Mouse (Mus musculus): ENCODE results near the gene Sncb. TPM values are rescaled to one million over a fixed set of nuclear protein-coding genes. Genes with fewer than 3 reads are reported as not detected.
A peak's percentile ranks its signal among the peaks of the same experiment; 100 is the strongest.

Sncb gene
- polyA plus RNA-seq, 1 experiment from 2014 or later, result not detected

- WGBS, result 70% methylated on average over 10 of the region's 10 CpGs
- Histone ChIP-seq H3K36me3 (ENCODE audit: control insufficient read depth, insufficient read depth, low read length) (no peaks in the 10 kb centered on the region), H3K27ac (ENCODE audit: low read depth, low read length) (no peak overlapping the region), H3K27me3 (ENCODE audit: control insufficient read depth, insufficient read depth, low read length) (peaks cover 4% of the 10 kb centered on the region; the same call in 1 of the 2 replicates), H3K9ac (ENCODE audit: low read depth, low read length) (no peak overlapping the region), H3K9me3 (ENCODE audit: control insufficient read depth, low read length) (no peaks in the 10 kb centered on the region), H3K4me2 (replicated peaks; ENCODE audit: low read depth, low read length) (no peak overlapping the region), H3K4me3 (ENCODE audit: low read length) (no peak overlapping the region), H3K4me1 (ENCODE audit: control insufficient read depth, insufficient read depth, low read length) (no peaks in the 10 kb centered on the region)
- no peak for ATAC-seq (ENCODE audit: low FRiP score, low TSS enrichment)
Observed at GRCm38 (mm10) chr13:54798740-54799139, 32.3 kb upstream of the Sncb start.

- no peaks in the 10 kb centered on the region for H3K36me3 ChIP-seq (ENCODE audit: control insufficient read depth, insufficient read depth, low read length)
- no peaks in the 10 kb centered on the region for H3K9me3 ChIP-seq (ENCODE audit: control insufficient read depth, low read length)
- no peak overlapping the region for H3K27ac ChIP-seq (ENCODE audit: low read depth, low read length)
- H3K4me3 ChIP-seq (ENCODE audit: low read length), result no peak overlapping the region
- H3K27me3 ChIP-seq (ENCODE audit: control insufficient read depth, insufficient read depth, low read length), result peaks cover 4% of the 10 kb centered on the region; the same call in 1 of the 2 replicates
- no peak overlapping the region for H3K4me2 ChIP-seq (replicated peaks; ENCODE audit: low read depth, low read length)
- ATAC-seq (ENCODE audit: low FRiP score, low TSS enrichment), result no peak
- 75% methylated on average over 16 of the region's 16 CpGs for WGBS
- H3K9ac ChIP-seq (ENCODE audit: low read depth, low read length), result no peak overlapping the region
- no peaks in the 10 kb centered on the region for H3K4me1 ChIP-seq (ENCODE audit: control insufficient read depth, insufficient read depth, low read length)
Observed at GRCm38 (mm10) chr13:54797861-54798643, 31.7 kb upstream of the Sncb start.

GRCm38 (mm10) chr13:54797356-54797755, 31.0 kb upstream of the Sncb start:
- H3K9ac ChIP-seq (ENCODE audit: low read depth, low read length), result no peak overlapping the region
- H3K9me3 ChIP-seq (ENCODE audit: control insufficient read depth, low read length), result no peaks in the 10 kb centered on the region
- ATAC-seq (ENCODE audit: low FRiP score, low TSS enrichment), result no peak
- 33% methylated on average over 4 of the region's 4 CpGs for WGBS
- no peaks in the 10 kb centered on the region for H3K4me1 ChIP-seq (ENCODE audit: control insufficient read depth, insufficient read depth, low read length)
- H3K36me3 ChIP-seq (ENCODE audit: control insufficient read depth, insufficient read depth, low read length), result no peaks in the 10 kb centered on the region
- H3K4me2 ChIP-seq (replicated peaks; ENCODE audit: low read depth, low read length), result no peak overlapping the region
- no peak overlapping the region for H3K27ac ChIP-seq (ENCODE audit: low read depth, low read length)
- H3K4me3 ChIP-seq (ENCODE audit: low read length), result no peak overlapping the region
- peaks cover 6% of the 10 kb centered on the region for H3K27me3 ChIP-seq (ENCODE audit: control insufficient read depth, insufficient read depth, low read length)

- no peak overlapping the region for H3K9ac ChIP-seq (ENCODE audit: low read depth, low read length)
- H3K4me1 ChIP-seq (ENCODE audit: control insufficient read depth, insufficient read depth, low read length), result peaks cover 3% of the 10 kb centered on the region; the same call in 1 of the 2 replicates
- H3K4me3 ChIP-seq (ENCODE audit: low read length), result no peak overlapping the region
- H3K4me2 ChIP-seq (replicated peaks; ENCODE audit: low read depth, low read length), result no peak overlapping the region
- no peak for ATAC-seq (ENCODE audit: low FRiP score, low TSS enrichment)
- H3K9me3 ChIP-seq (ENCODE audit: control insufficient read depth, low read length), result no peaks in the 10 kb centered on the region
- WGBS, result 53% methylated on average over 5 of the region's 5 CpGs
- no peaks in the 10 kb centered on the region for H3K36me3 ChIP-seq (ENCODE audit: control insufficient read depth, insufficient read depth, low read length)
- no peak overlapping the region for H3K27ac ChIP-seq (ENCODE audit: low read depth, low read length)
- H3K27me3 ChIP-seq (ENCODE audit: control insufficient read depth, insufficient read depth, low read length), result peaks cover 13% of the 10 kb centered on the region
Observed at GRCm38 (mm10) chr13:54794843-54795242, 28.4 kb upstream of the Sncb start.

- H3K4me3 ChIP-seq (ENCODE audit: low read length), result no peak overlapping the region
- H3K9me3 ChIP-seq (ENCODE audit: control insufficient read depth, low read length), result no peaks in the 10 kb centered on the region
- no peaks in the 10 kb centered on the region for H3K36me3 ChIP-seq (ENCODE audit: control insufficient read depth, insufficient read depth, low read length)
- no peak overlapping the region for H3K4me2 ChIP-seq (replicated peaks; ENCODE audit: low read depth, low read length)
- H3K27ac ChIP-seq (ENCODE audit: low read depth, low read length), result no peak overlapping the region
- WGBS, result 67% methylated on average over 16 of the region's 16 CpGs
- H3K9ac ChIP-seq (ENCODE audit: low read depth, low read length), result no peak overlapping the region
- no peak for ATAC-seq (ENCODE audit: low FRiP score, low TSS enrichment)
- peaks cover 3% of the 10 kb centered on the region; the same call in 1 of the 2 replicates for H3K4me1 ChIP-seq (ENCODE audit: control insufficient read depth, insufficient read depth, low read length)
- peaks cover 13% of the 10 kb centered on the region for H3K27me3 ChIP-seq (ENCODE audit: control insufficient read depth, insufficient read depth, low read length)
Observed at GRCm38 (mm10) chr13:54794002-54794577, 27.7 kb upstream of the Sncb start.

- ATAC-seq (ENCODE audit: low FRiP score, low TSS enrichment), result no peak
- Histone ChIP-seq H3K4me2 (replicated peaks; ENCODE audit: low read depth, low read length) (no peak overlapping the region), H3K4me1 (ENCODE audit: control insufficient read depth, insufficient read depth, low read length) (peaks cover 3% of the 10 kb centered on the region; the same call in 1 of the 2 replicates), H3K4me3 (ENCODE audit: low read length) (no peak overlapping the region), H3K27ac (ENCODE audit: low read depth, low read length) (no peak overlapping the region), H3K27me3 (ENCODE audit: control insufficient read depth, insufficient read depth, low read length) (peaks cover 9% of the 10 kb centered on the region), H3K36me3 (ENCODE audit: control insufficient read depth, insufficient read depth, low read length) (no peaks in the 10 kb centered on the region), H3K9me3 (ENCODE audit: control insufficient read depth, low read length) (no peaks in the 10 kb centered on the region), H3K9ac (ENCODE audit: low read depth, low read length) (no peak overlapping the region)
- 16% methylated on average over 21 of the region's 21 CpGs for WGBS
Observed at GRCm38 (mm10) chr13:54792259-54793230, 26.1 kb upstream of the Sncb start.

GRCm38 (mm10) chr13:54789561-54790397, 23.4 kb upstream of the Sncb start:
- peaks cover 9% of the 10 kb centered on the region for H3K27me3 ChIP-seq (ENCODE audit: control insufficient read depth, insufficient read depth, low read length)
- WGBS, result 2% methylated on average over 38 of the region's 38 CpGs
- peak; percentile 50 for ATAC-seq (ENCODE audit: low FRiP score, low TSS enrichment)
- H3K4me2 ChIP-seq (replicated peaks; ENCODE audit: low read depth, low read length), result peak overlapping the region; percentile 98
- peak overlapping the region; percentile 58 for H3K4me3 ChIP-seq (ENCODE audit: low read length)
- no peaks in the 10 kb centered on the region for H3K9me3 ChIP-seq (ENCODE audit: control insufficient read depth, low read length)
- peaks cover 3% of the 10 kb centered on the region; the same call in 1 of the 2 replicates for H3K4me1 ChIP-seq (ENCODE audit: control insufficient read depth, insufficient read depth, low read length)
- peak overlapping the region; percentile 35; the same call in 1 of the 2 replicates for H3K9ac ChIP-seq (ENCODE audit: low read depth, low read length)
- H3K27ac ChIP-seq (ENCODE audit: low read depth, low read length), result no peak overlapping the region
- H3K36me3 ChIP-seq (ENCODE audit: control insufficient read depth, insufficient read depth, low read length), result no peaks in the 10 kb centered on the region
